Mouse (Mus musculus) stomach, postnatal 0 days (tissue): ENCODE measurements around the gene Lgr5. TPM values are rescaled to one million over a fixed set of nuclear protein-coding genes. Genes with fewer than 3 reads are reported as not detected.
A peak's percentile ranks its signal among the peaks of the same experiment; 100 is the strongest.

ENCODE experiments used
- ATAC-seq: fragments of 200-750 bp; cut with Nextera tagmentation; 2 replicates; pipeline ENCODE4 v1.8.0; 2017; ENCODE audit not compliant: low FRiP score, low TSS enrichment
- DNase-seq: peaks from one replicate; pipeline ENCODE4 v3.0.0-alpha.2; 2016; ENCODE audit warnings: low spot score
- H3K27ac ChIP-seq: fragments of 300-500 bp; sonication (generic); replicated peaks from 2 replicates; pipeline ENCODE4 v1.5.1; 2014; ENCODE audit warnings: mild to moderate bottlenecking, control low read depth
- H3K27me3 ChIP-seq: fragments of 300-500 bp; sonication (generic); 2 replicates; pipeline ENCODE4 v1.6.1; 2014; ENCODE audit warnings: low read length; ENCODE audit not compliant: control insufficient read depth, insufficient read depth
- H3K36me3 ChIP-seq: fragments of 300-500 bp; sonication (generic); 2 replicates; pipeline ENCODE4 v1.6.1; 2014; ENCODE audit warnings: low read length, mixed read lengths; ENCODE audit not compliant: control insufficient read depth, insufficient read depth
- H3K4me1 ChIP-seq: fragments of 300-500 bp; sonication (generic); replicated peaks from 2 replicates; pipeline ENCODE4 v1.6.1; 2014; ENCODE audit warnings: antibody characterized with exemption; ENCODE audit not compliant: control insufficient read depth, insufficient read depth
- H3K4me2 ChIP-seq: fragments of 300-500 bp; sonication (generic); replicated peaks from 2 replicates; pipeline ENCODE4 v1.6.1; 2014; ENCODE audit warnings: low read depth, mild to moderate bottlenecking, control low read depth, moderate library complexity
- H3K4me3 ChIP-seq: fragments of 300-500 bp; sonication (generic); 2 replicates; pipeline ENCODE4 v1.5.1; 2014; ENCODE audit warnings: low read depth, low read length, control low read depth
- H3K9ac ChIP-seq: fragments of 300-500 bp; sonication (generic); 2 replicates; pipeline ENCODE4 v1.6.1; 2014; ENCODE audit warnings: mild to moderate bottlenecking, low read length, control low read depth, mixed read lengths
- H3K9me3 ChIP-seq: fragments of 300-500 bp; sonication (generic); 2 replicates; pipeline ENCODE4 v1.6.1; 2016; ENCODE audit warnings: low read length; ENCODE audit not compliant: control insufficient read depth
- CTCF ChIP-seq: IDR thresholded peaks from 2 replicates; pipeline ENCODE4 v1.5.1; 2016; ENCODE audit warnings: antibody characterized with exemption, low read depth, mild to moderate bottlenecking, moderate library complexity
- EP300 ChIP-seq: optimal IDR thresholded peaks from 2 replicates; pipeline ENCODE3; 2016; ENCODE audit warnings: antibody characterized with exemption
- WGBS: fragments of 180-500 bp; shearing (Covaris S2); extraction: QIAGEN DNeasy Blood & Tissue Kit; methylation state at CpG from one replicate; pipeline ENCODE4 v1.1.7; 2014; 5-methylcytosine and 5-hydroxymethylcytosine counted together
- polyA plus RNA-seq: library from polyadenylated mRNA; unstranded; fragments of >200 nt; fragmentation: Nextera tagmentation; extraction: Ambion mirVana; gene quantifications from 2 replicates; pipeline ENCODE4 v1.2.1, GENCODE M21; 2015

Gene Lgr5
- polyA plus RNA-seq, 1 experiment from 2014 or later: 2.9 TPM

DNA sequence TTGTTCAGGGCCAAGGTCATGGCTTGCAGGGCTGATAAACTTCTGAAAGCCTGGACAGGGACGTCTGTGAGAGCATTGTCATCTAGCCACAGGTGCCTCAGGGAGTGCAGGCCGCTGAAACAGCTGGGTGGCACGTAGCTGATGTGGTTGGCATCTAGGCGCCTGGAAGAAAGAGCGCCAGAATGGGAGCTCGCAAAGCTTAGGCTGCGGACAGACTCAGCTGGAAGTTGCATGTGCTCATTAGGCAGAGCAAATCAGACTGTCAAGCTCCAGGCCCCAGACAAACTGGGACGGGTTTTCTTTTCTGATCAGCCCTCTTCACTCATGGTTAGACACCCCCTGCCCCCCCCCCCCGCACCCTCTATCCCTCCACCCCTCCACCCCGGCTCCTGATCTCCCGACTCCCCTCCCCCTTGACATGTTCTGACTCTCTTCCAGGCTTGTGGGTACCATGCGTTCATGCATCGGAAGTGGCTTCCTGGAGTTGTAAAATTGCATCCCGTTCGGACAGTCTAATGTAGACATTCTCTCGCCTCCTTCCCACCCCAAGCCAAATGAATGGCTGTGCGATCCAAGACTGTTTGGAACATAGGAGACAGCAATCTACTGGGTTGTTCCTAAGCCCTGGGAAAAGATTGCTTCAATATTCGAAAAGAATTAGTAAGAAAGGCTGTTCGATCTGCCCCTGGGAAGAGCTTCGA is 109.0 kb downstream of the Lgr5 start:
- no peaks in the 10 kb centered on the region; the same call in 1 of the 2 replicates for H3K27me3 ChIP-seq
- H3K4me3 ChIP-seq: no peak overlapping the region; the same call in 1 of the 2 replicates
- no peak for ATAC-seq
- DNase-seq: no peak
- H3K9me3 ChIP-seq: no peaks in the 10 kb centered on the region
- peak overlapping the region; percentile 45 for H3K4me2 ChIP-seq
- H3K4me1 ChIP-seq: no peaks in the 10 kb centered on the region
- WGBS: 19% methylated on average over 19 of the region's 20 CpGs
- no peak overlapping the region for H3K9ac ChIP-seq
- no peaks in the 10 kb centered on the region for H3K36me3 ChIP-seq
- H3K27ac ChIP-seq: no peak overlapping the region
- TF ChIP-seq CTCF (no peak), EP300 (no peak)

DNA sequence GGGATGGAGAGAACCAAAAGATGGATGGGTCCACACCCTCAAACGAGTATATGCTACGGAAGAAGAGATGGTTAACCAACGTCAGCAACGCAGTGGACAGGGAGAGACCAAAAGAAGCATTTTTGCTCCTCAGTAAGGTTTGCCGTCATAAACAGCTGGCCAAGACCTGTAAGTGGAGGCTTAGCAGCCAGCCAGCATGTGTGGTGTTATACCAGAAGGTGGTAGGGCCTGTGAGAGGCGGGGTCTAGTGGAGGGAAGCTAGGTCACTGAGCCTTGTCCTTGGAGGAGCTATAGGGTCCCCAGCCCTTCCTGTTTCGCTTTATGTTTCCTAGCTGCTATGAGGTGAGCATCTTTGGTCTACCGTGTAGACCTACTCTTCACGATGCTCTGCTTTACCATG is 111.1 kb downstream of the Lgr5 start:
- Histone ChIP-seq H3K4me3 (no peak overlapping the region), H3K27me3 (no peaks in the 10 kb centered on the region; the same call in 1 of the 2 replicates), H3K9me3 (no peaks in the 10 kb centered on the region), H3K4me2 (no peak overlapping the region), H3K27ac (no peak overlapping the region), H3K36me3 (no peaks in the 10 kb centered on the region), H3K9ac (no peak overlapping the region), H3K4me1 (no peaks in the 10 kb centered on the region)
- TF ChIP-seq CTCF (no peak), EP300 (no peak)
- no peak for ATAC-seq
- no peak for DNase-seq
- WGBS: 95% methylated on average over 9 of the region's 9 CpGs

DNA sequence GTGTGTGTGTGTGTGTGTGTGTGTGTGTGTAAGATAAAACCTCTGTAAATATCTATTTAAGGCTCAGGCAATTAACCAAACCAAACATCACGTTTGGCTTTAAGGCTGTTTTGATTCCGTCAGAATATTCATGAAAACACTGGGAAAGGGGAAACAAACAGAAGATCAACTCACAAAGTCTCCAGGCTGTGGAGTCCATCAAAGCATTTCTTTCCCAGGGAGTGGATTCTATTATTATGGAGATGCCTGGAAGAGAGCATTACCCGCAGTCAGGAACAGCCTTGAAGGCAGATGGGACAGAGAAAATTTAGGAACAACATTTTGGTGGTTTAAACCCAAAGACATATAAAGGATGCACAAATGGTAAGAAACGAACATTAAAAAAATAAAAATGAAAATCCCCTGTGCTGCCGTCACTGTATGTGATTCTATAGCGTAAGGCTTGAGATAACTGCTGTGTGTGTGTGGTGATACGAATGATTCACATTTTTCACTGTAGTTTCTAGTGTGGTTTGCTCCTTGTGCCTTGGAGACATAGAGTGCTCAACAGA is 112.5 kb downstream of the Lgr5 start:
- Histone ChIP-seq H3K9ac (no peak overlapping the region), H3K27ac (no peak overlapping the region), H3K4me2 (no peak overlapping the region), H3K9me3 (no peaks in the 10 kb centered on the region), H3K27me3 (no peaks in the 10 kb centered on the region; the same call in 1 of the 2 replicates), H3K4me3 (no peak overlapping the region), H3K4me1 (no peaks in the 10 kb centered on the region), H3K36me3 (no peaks in the 10 kb centered on the region)
- TF ChIP-seq EP300 (no peak), CTCF (no peak)
- DNase-seq (no peak), ATAC-seq (no peak)
- WGBS: 73% methylated on average over 7 of the region's 7 CpGs

DNA sequence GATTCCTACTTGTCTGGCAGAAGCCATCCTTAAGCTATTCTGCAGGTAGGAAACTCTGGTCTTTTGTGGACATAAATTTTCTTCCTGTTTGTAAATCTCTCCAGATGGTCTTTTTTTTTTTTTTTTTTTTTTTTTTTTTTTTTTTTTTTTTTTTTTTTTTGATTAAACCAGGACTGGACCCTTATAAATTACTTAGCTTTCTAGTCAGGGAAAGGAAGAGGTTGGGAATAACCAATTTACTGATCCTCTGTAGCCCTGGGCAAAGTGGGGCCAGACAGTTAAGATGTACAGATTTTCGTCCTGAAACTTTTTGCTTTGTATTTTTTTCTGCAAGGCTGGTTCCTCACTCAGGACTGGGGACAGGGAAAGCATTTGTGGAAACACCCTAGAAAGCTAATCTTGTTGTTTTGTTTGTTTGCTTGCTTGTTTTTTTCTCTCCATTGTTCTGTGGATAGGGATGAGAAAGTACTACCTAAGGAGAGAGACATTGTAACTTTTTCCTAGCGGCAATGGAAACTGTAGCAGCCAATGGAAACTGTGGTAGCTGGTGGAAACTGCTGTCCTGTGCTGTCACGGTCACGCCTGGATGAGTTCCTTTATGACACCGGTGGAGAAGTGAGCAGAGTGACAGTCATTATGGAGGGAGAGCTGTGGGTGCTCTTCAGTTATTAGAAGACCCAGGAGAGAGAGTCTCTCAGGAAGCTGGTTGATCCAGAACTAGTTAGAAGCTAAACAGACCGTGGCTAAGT is 114.2 kb downstream of the Lgr5 start:
- ATAC-seq: no peak

DNA sequence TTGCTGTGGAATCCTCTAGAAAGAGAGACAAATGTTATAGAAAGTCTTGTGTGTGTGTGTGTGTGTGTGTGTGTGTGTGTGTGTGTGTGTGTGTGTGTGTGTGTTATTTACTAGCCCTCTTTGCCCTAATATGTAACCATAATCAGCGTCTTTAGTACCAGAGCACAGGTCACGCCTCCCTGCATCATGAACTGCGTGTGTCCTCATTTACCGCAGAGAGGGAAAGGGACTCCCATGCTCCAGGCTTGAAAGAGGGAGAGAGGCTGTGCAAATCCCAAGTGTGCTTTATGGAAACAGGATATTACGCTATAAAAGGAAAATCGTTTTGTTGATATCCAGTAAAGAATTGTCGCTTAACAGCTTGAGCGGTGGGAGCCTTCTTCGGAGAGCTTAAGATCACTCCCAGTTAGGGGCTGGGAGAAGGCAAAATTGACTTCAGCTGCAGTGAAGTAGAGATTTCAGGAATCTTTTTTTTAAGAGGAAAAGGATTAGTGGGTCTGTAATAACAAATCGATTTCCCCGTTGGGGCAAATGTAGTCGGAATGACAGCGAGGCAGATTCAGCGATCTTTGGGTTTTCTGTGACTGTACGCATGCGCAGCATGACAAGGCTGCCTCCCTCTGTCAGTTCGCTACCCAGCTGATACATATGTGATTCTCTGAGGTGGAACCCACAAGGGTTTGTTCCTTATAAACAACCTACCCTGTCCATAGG is 116.8 kb downstream of the Lgr5 start:
- Histone ChIP-seq H3K4me1 (no peaks in the 10 kb centered on the region), H3K36me3 (no peaks in the 10 kb centered on the region), H3K4me3 (no peak overlapping the region; the same call in 1 of the 2 replicates), H3K27ac (no peak overlapping the region), H3K27me3 (no peaks in the 10 kb centered on the region), H3K4me2 (peak overlapping the region; percentile 27; the same call in 1 of the 2 replicates), H3K9ac (no peak overlapping the region), H3K9me3 (no peaks in the 10 kb centered on the region)
- WGBS: 50% methylated on average over 17 of the region's 17 CpGs
- ATAC-seq (no peak), DNase-seq (no peak)
- TF ChIP-seq CTCF: no peak
- TF ChIP-seq EP300: no peak

More for the DNA sequence above, 114.2 kb downstream of the Lgr5 start:
- no peaks in the 10 kb centered on the region for H3K9me3 ChIP-seq
- no peaks in the 10 kb centered on the region; the same call in 1 of the 2 replicates for H3K27me3 ChIP-seq
- H3K9ac ChIP-seq: no peak overlapping the region
- TF ChIP-seq CTCF: no peak
- TF ChIP-seq EP300: no peak
- H3K4me3 ChIP-seq: no peak overlapping the region
- WGBS: 85% methylated on average over 6 of the region's 6 CpGs
- H3K4me2 ChIP-seq: no peak overlapping the region
- H3K4me1 ChIP-seq: no peaks in the 10 kb centered on the region
- H3K27ac ChIP-seq: no peak overlapping the region
- no peaks in the 10 kb centered on the region for H3K36me3 ChIP-seq
- no peak for DNase-seq
